Mouse (Mus musculus) midbrain, embryonic 13.5 days (tissue): ENCODE measurements around the gene Gm42906. TPM values are rescaled to one million over a fixed set of nuclear protein-coding genes. Genes with fewer than 3 reads are reported as not detected.
A peak's percentile ranks its signal among the peaks of the same experiment; 100 is the strongest.

Source experiments
- ATAC-seq: fragments of 200-750 bp; cut with Nextera tagmentation; 2 replicates; pipeline ENCODE4 v1.8.0; 2017; ENCODE audit warnings: mild to moderate bottlenecking, moderate TSS enrichment, moderate library complexity
- H3K27ac ChIP-seq: fragments of 300-500 bp; sonication (generic); 2 replicates; pipeline ENCODE4 v1.5.1; 2015; ENCODE audit warnings: inconsistent platforms, mild to moderate bottlenecking, moderate library complexity
- H3K27me3 ChIP-seq: fragments of 300-500 bp; sonication (generic); 2 replicates; pipeline ENCODE4 v1.6.1; 2015; ENCODE audit warnings: mild to moderate bottlenecking, inconsistent platforms
- H3K36me3 ChIP-seq: fragments of 300-500 bp; sonication (generic); 2 replicates; pipeline ENCODE4 v1.6.1; 2015; ENCODE audit warnings: mild to moderate bottlenecking, inconsistent platforms
- H3K4me1 ChIP-seq: fragments of 300-500 bp; sonication (generic); replicated peaks from 2 replicates; pipeline ENCODE4 v1.6.1; 2015; ENCODE audit warnings: inconsistent platforms
- H3K4me2 ChIP-seq: fragments of 300-500 bp; sonication (generic); replicated peaks from 2 replicates; pipeline ENCODE4 v1.6.1; 2015; ENCODE audit warnings: moderate library complexity, mild to moderate bottlenecking, inconsistent platforms
- H3K4me3 ChIP-seq: fragments of 300-500 bp; sonication (generic); replicated peaks from 2 replicates; pipeline ENCODE4 v1.5.1; 2015; ENCODE audit warnings: mild to moderate bottlenecking, inconsistent platforms
- H3K9ac ChIP-seq: fragments of 300-500 bp; sonication (generic); replicated peaks from 2 replicates; pipeline ENCODE4 v1.6.1; 2015; ENCODE audit warnings: mild to moderate bottlenecking, inconsistent platforms
- H3K9me3 ChIP-seq: fragments of 300-500 bp; sonication (generic); 2 replicates; pipeline ENCODE4 v1.6.1; 2016; ENCODE audit warnings: mild to moderate bottlenecking, inconsistent platforms
- WGBS: fragments of 180-500 bp; shearing (Covaris S2); methylation state at CpG from one replicate; pipeline ENCODE4 v1.1.7; 2015; 5-methylcytosine and 5-hydroxymethylcytosine counted together
- polyA plus RNA-seq: library from polyadenylated mRNA; unstranded; fragments of >200 nt; fragmentation: Nextera tagmentation; extraction: Ambion mirVana; gene quantifications from 2 replicates; pipeline ENCODE4 v1.2.1, GENCODE M21; 2015

The Gm42906 gene
- polyA plus RNA-seq, 1 experiment from 2014 or later, result not detected

GRCm38 (mm10) chr5:151056920-151057294 is 371.1 kb downstream of the Gm42906 start:
- H3K9me3 ChIP-seq, result no peaks in the 10 kb centered on the region
- no peak overlapping the region for H3K9ac ChIP-seq
- ATAC-seq, result no peak; the same call in 1 of the 2 replicates
- H3K4me1 ChIP-seq, result peaks cover 11% of the 10 kb centered on the region
- no peak overlapping the region for H3K4me2 ChIP-seq
- 0 out of 2 replicates have a peak, but pooled peaks cover 2% of the 10 kb centered on the region for H3K36me3 ChIP-seq
- WGBS, result 77% methylated on average over 6 of the region's 6 CpGs
- H3K4me3 ChIP-seq, result no peak overlapping the region
- H3K27ac ChIP-seq, result peak overlapping the region; percentile 37; the same call in 1 of the 2 replicates
- H3K27me3 ChIP-seq, result no peaks in the 10 kb centered on the region

GRCm38 (mm10) chr5:151056255-151056919 is 371.6 kb downstream of the Gm42906 start:
- Histone ChIP-seq H3K9ac (no peak overlapping the region), H3K4me3 (no peak overlapping the region), H3K27ac (peak overlapping the region; percentile 37; the same call in 1 of the 2 replicates), H3K4me2 (no peak overlapping the region), H3K27me3 (no peaks in the 10 kb centered on the region), H3K36me3 (0 out of 2 replicates have a peak, but pooled peaks cover 2% of the 10 kb centered on the region), H3K4me1 (peaks cover 11% of the 10 kb centered on the region), H3K9me3 (no peaks in the 10 kb centered on the region)
- WGBS, result 77% methylated on average over 12 of the region's 12 CpGs
- no peak; the same call in 1 of the 2 replicates for ATAC-seq

- H3K36me3 ChIP-seq, result 0 out of 2 replicates have a peak, but pooled peaks cover 2% of the 10 kb centered on the region
- WGBS, result 92% methylated on average over 11 of the region's 11 CpGs
- no peaks in the 10 kb centered on the region for H3K27me3 ChIP-seq
- H3K9ac ChIP-seq, result no peak overlapping the region
- H3K27ac ChIP-seq, result 0 out of 2 replicates have a peak overlapping the region, but pooled peaks have one; percentile 4
- H3K4me1 ChIP-seq, result peaks cover 11% of the 10 kb centered on the region
- no peak for ATAC-seq
- H3K4me3 ChIP-seq, result no peak overlapping the region
- H3K9me3 ChIP-seq, result no peaks in the 10 kb centered on the region
- no peak overlapping the region for H3K4me2 ChIP-seq
Measured at GRCm38 (mm10) chr5:151055426-151056090, 372.4 kb downstream of the Gm42906 start.

GRCm38 (mm10) chr5:151054743-151055114 is 373.2 kb downstream of the Gm42906 start:
- Histone ChIP-seq H3K36me3 (0 out of 2 replicates have a peak, but pooled peaks cover 2% of the 10 kb centered on the region), H3K9ac (no peak overlapping the region), H3K4me1 (peaks cover 11% of the 10 kb centered on the region), H3K9me3 (no peaks in the 10 kb centered on the region), H3K4me2 (no peak overlapping the region), H3K27ac (no peak overlapping the region), H3K27me3 (no peaks in the 10 kb centered on the region), H3K4me3 (no peak overlapping the region)
- 49% methylated on average over 4 of the region's 4 CpGs for WGBS
- ATAC-seq, result no peak

GRCm38 (mm10) chr5:151054100-151054742 is 373.7 kb downstream of the Gm42906 start:
- Histone ChIP-seq H3K4me1 (peaks cover 11% of the 10 kb centered on the region), H3K27ac (no peak overlapping the region), H3K36me3 (0 out of 2 replicates have a peak, but pooled peaks cover 2% of the 10 kb centered on the region), H3K27me3 (no peaks in the 10 kb centered on the region), H3K9ac (no peak overlapping the region), H3K4me3 (no peak overlapping the region), H3K9me3 (no peaks in the 10 kb centered on the region), H3K4me2 (no peak overlapping the region)
- ATAC-seq, result peak; percentile 65; the same call in 1 of the 2 replicates
- 38% methylated on average over 7 of the region's 7 CpGs for WGBS

GRCm38 (mm10) chr5:151053190-151053589 is 374.8 kb downstream of the Gm42906 start:
- H3K27me3 ChIP-seq, result no peaks in the 10 kb centered on the region
- no peak overlapping the region for H3K27ac ChIP-seq
- no peaks in the 10 kb centered on the region for H3K9me3 ChIP-seq
- peaks cover 11% of the 10 kb centered on the region for H3K4me1 ChIP-seq
- H3K4me3 ChIP-seq, result no peak overlapping the region
- 94% methylated on average over 5 of the region's 5 CpGs for WGBS
- 0 out of 2 replicates have a peak, but pooled peaks cover 2% of the 10 kb centered on the region for H3K36me3 ChIP-seq
- H3K4me2 ChIP-seq, result no peak overlapping the region
- no peak overlapping the region for H3K9ac ChIP-seq
- ATAC-seq, result no peak

- no peaks in the 10 kb centered on the region for H3K27me3 ChIP-seq
- H3K9me3 ChIP-seq, result no peaks in the 10 kb centered on the region
- no peak overlapping the region for H3K27ac ChIP-seq
- H3K4me1 ChIP-seq, result peaks cover 11% of the 10 kb centered on the region
- 96% methylated on average over 8 of the region's 8 CpGs for WGBS
- H3K9ac ChIP-seq, result no peak overlapping the region
- no peak overlapping the region for H3K4me2 ChIP-seq
- no peak for ATAC-seq
- 0 out of 2 replicates have a peak, but pooled peaks cover 2% of the 10 kb centered on the region for H3K36me3 ChIP-seq
- H3K4me3 ChIP-seq, result no peak overlapping the region
Measured at GRCm38 (mm10) chr5:151052331-151052730, 375.6 kb downstream of the Gm42906 start.

GRCm38 (mm10) chr5:151047488-151047887 is 380.5 kb downstream of the Gm42906 start:
- no peak overlapping the region for H3K4me3 ChIP-seq
- no peak overlapping the region for H3K27ac ChIP-seq
- H3K27me3 ChIP-seq, result no peaks in the 10 kb centered on the region
- no peak for ATAC-seq
- 0 out of 2 replicates have a peak, but pooled peaks cover 2% of the 10 kb centered on the region for H3K36me3 ChIP-seq
- no peaks in the 10 kb centered on the region for H3K4me1 ChIP-seq
- no peaks in the 10 kb centered on the region for H3K9me3 ChIP-seq
- no peak overlapping the region for H3K4me2 ChIP-seq
- H3K9ac ChIP-seq, result no peak overlapping the region
- WGBS, result 91% methylated on average over 12 of the region's 12 CpGs

- no peak for ATAC-seq
- no peak overlapping the region for H3K27ac ChIP-seq
Measured at GRCm38 (mm10) chr5:151046917-151047316, 381.0 kb downstream of the Gm42906 start.

GRCm38 (mm10) chr5:151046131-151046530 is 381.8 kb downstream of the Gm42906 start:
- Histone ChIP-seq H3K27ac (no peak overlapping the region), H3K9ac (no peak overlapping the region), H3K36me3 (no peaks in the 10 kb centered on the region), H3K4me1 (no peaks in the 10 kb centered on the region), H3K4me2 (no peak overlapping the region), H3K9me3 (no peaks in the 10 kb centered on the region), H3K4me3 (no peak overlapping the region), H3K27me3 (no peaks in the 10 kb centered on the region)
- no peak for ATAC-seq
- WGBS, result 93% methylated on average over 6 of the region's 6 CpGs

More at GRCm38 (mm10) chr5:151046917-151047316, 381.0 kb downstream of the Gm42906 start:
- H3K4me2 ChIP-seq, result no peak overlapping the region
- no peaks in the 10 kb centered on the region for H3K27me3 ChIP-seq
- WGBS, result 88% methylated on average over 7 of the region's 7 CpGs
- no peak overlapping the region for H3K4me3 ChIP-seq
- no peak overlapping the region for H3K9ac ChIP-seq
- H3K36me3 ChIP-seq, result no peaks in the 10 kb centered on the region
- H3K4me1 ChIP-seq, result no peaks in the 10 kb centered on the region
- no peaks in the 10 kb centered on the region for H3K9me3 ChIP-seq

- Histone ChIP-seq H3K27me3 (no peaks in the 10 kb centered on the region), H3K4me2 (no peak overlapping the region), H3K4me1 (no peaks in the 10 kb centered on the region), H3K4me3 (no peak overlapping the region), H3K9me3 (no peaks in the 10 kb centered on the region), H3K36me3 (no peaks in the 10 kb centered on the region), H3K27ac (no peak overlapping the region), H3K9ac (no peak overlapping the region)
- WGBS, result 98% methylated on average over 5 of the region's 5 CpGs
- ATAC-seq, result no peak
Measured at GRCm38 (mm10) chr5:151042911-151043310, 385.1 kb downstream of the Gm42906 start.

GRCm38 (mm10) chr5:151037871-151038270 is 390.1 kb downstream of the Gm42906 start:
- H3K9me3 ChIP-seq, result no peaks in the 10 kb centered on the region
- no peak for ATAC-seq
- H3K27ac ChIP-seq, result no peak overlapping the region
- WGBS, result 76% methylated on average over 7 of the region's 7 CpGs
- no peaks in the 10 kb centered on the region for H3K27me3 ChIP-seq
- no peak overlapping the region for H3K4me2 ChIP-seq
- no peaks in the 10 kb centered on the region for H3K36me3 ChIP-seq
- no peak overlapping the region for H3K4me3 ChIP-seq
- H3K4me1 ChIP-seq, result no peaks in the 10 kb centered on the region
- H3K9ac ChIP-seq, result no peak overlapping the region
